Mouse (Mus musculus): ENCODE measurements at regions not wholly inside any gene's neighbourhood (a gene's known extent, or its start where the extent isn't known, plus 50 kb on each side); places are given as distances from the start of the nearest gene placed in this dataset.

DNA sequence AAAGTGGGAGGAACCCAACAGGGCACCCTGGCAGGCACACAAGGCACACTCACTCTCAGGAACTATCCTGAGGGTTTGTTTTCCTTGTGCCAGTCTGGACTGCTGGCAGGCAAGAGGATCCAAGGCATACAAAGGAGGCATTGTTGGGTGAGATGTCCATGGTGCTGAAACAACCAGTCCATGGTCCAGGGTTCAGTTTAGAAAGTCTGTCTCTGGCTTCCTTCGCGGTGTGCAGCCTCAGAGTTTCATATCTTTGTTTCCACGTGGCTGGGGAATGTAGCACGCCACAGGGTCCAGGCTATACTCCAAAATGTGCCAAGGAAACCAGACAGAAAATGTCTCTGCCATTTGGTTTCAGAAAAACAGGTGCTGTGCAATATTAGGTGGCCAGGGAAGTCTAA, 122.6 kb downstream of the Cbln1 start:
- no peak overlapping the region for H3K27ac ChIP-seq (ENCODE audit: control insufficient read depth, low read depth, low read length)
- no peaks in the 10 kb centered on the region for H3K79me2 ChIP-seq (ENCODE audit: control insufficient read depth, insufficient read depth, low read length, poor library complexity)
- H3K4me1 ChIP-seq (ENCODE audit: control insufficient read depth in 1 of 2, insufficient read depth in 2 of 2, low read length in 2 of 2) = no peaks in the 10 kb centered on the region
- no peaks in the 10 kb centered on the region for H3K36me3 ChIP-seq (ENCODE audit: control insufficient read depth in 1 of 2, insufficient read depth in 2 of 2, low read length in 2 of 2)
- no peaks in the 10 kb centered on the region for H3K9me3 ChIP-seq (replicated peaks; ENCODE audit: insufficient read depth, low read length)
- H3K9ac ChIP-seq (ENCODE audit: control insufficient read depth, low read depth, low read length, poor library complexity, severe bottlenecking) = no peak overlapping the region
- no peak overlapping the region for H3K4me3 ChIP-seq (ENCODE audit: control insufficient read depth in 1 of 2, insufficient read depth in 1 of 2, low read depth in 2 of 2, low read length in 2 of 2)
- no peak for TF ChIP-seq SIN3A (IDR thresholded peaks at IDR 0.05; ENCODE audit: low read length)
- no peak for TF ChIP-seq ZC3H11A (IDR thresholded peaks at IDR 0.05; ENCODE audit: low read depth, low read length)
- no peak for TF ChIP-seq HCFC1 (IDR thresholded peaks at IDR 0.05; ENCODE audit: low read depth, low read length)
- no peak for TF ChIP-seq MYB (IDR thresholded peaks at IDR 0.05; ENCODE audit: low read depth, low read length)
- no peak for TF ChIP-seq CTCF (IDR thresholded peaks at IDR 0.05 in 2 of 3, conservative IDR thresholded peaks at IDR 0.05 in 1 of 3; ENCODE audit: control insufficient read depth in 1 of 3, insufficient read depth in 1 of 3, low read depth in 2 of 3, low read length in 3 of 3, poor library complexity in 1 of 3, severe bottlenecking in 1 of 3)
- TF ChIP-seq CHD1 (IDR thresholded peaks at IDR 0.05; ENCODE audit: low read depth, low read length) = no peak
- no peak for TF ChIP-seq USF2 (IDR thresholded peaks at IDR 0.05; ENCODE audit: borderline replicate concordance in 1 of 2, insufficient read depth in 1 of 2, low read depth in 1 of 2, low read length in 2 of 2)
- no peak for TF ChIP-seq BHLHE40 (IDR thresholded peaks at IDR 0.05; ENCODE audit: borderline replicate concordance, low read depth, low read length)
- no peak for TF ChIP-seq E2F4 (IDR thresholded peaks at IDR 0.05; ENCODE audit: borderline replicate concordance, low read depth, low read length)
- TF ChIP-seq UBTF (IDR thresholded peaks at IDR 0.05; ENCODE audit: borderline replicate concordance, insufficient read depth, low read depth, low read length) = no peak
- TF ChIP-seq POLR2AphosphoS5 (IDR thresholded peaks at IDR 0.05; ENCODE audit: borderline replicate concordance, low read depth, low read length) = no peak
- no peak for TF ChIP-seq EP300 (IDR thresholded peaks at IDR 0.05; ENCODE audit: low read depth in 1 of 2, low read length in 2 of 2)
- TF ChIP-seq GATA1 (IDR thresholded peaks at IDR 0.05; ENCODE audit: low read depth, low read length) = no peak
- no peak for TF ChIP-seq TCF12 (IDR thresholded peaks at IDR 0.05; ENCODE audit: low read depth, low read length)
- no peaks in the 10 kb centered on the region for H3K27me3 ChIP-seq (ENCODE audit: control insufficient read depth in 1 of 2, insufficient read depth in 2 of 2, low read length in 2 of 2)
- no peak for DNase-seq (ENCODE audit: low read depth, low spot score)

GRCm38 (mm10) chr8:87329371-87329770, 143.0 kb downstream of the Cbln1 start:
- no peak for TF ChIP-seq ZKSCAN1 (IDR thresholded peaks at IDR 0.05; ENCODE audit: low read depth, low read length)
- Histone ChIP-seq H3K36me3 (ENCODE audit: control insufficient read depth in 1 of 2, insufficient read depth in 2 of 2, low read length in 2 of 2) (no peaks in the 10 kb centered on the region), H3K27ac (ENCODE audit: control insufficient read depth, low read depth, low read length) (no peak overlapping the region), H3K4me1 (ENCODE audit: control insufficient read depth in 1 of 2, insufficient read depth in 2 of 2, low read length in 2 of 2) (no peaks in the 10 kb centered on the region), H3K9ac (ENCODE audit: control insufficient read depth, low read depth, low read length, poor library complexity, severe bottlenecking) (no peak overlapping the region), H3K9me3 (replicated peaks; ENCODE audit: insufficient read depth, low read length) (no peaks in the 10 kb centered on the region), H3K27me3 (ENCODE audit: control insufficient read depth in 1 of 2, insufficient read depth in 2 of 2, low read length in 2 of 2) (no peaks in the 10 kb centered on the region), H3K79me2 (ENCODE audit: control insufficient read depth, insufficient read depth, low read length, poor library complexity) (no peaks in the 10 kb centered on the region), H3K4me3 (ENCODE audit: control insufficient read depth in 1 of 2, insufficient read depth in 1 of 2, low read depth in 2 of 2, low read length in 2 of 2) (no peak overlapping the region)
- no peak for DNase-seq (ENCODE audit: low read depth, low spot score)

DNA sequence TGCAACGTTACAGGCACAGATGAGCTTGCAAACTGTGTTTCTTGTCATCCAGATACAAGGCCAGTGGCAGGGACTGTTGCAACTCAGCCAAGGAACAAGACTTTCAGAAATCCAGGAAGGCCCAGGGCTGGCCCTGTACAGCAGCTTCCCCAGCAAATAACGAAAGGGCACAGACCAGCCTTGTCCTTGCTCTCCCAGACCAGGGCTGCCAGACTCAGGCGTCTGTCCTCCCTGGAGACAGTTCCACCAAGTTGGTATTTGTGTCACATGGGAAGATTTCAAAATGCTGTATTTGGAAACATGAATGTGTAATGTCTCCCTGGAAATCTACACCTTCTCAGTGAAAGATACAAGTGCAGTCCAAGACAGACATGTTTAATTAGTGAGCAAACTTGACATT, 157.8 kb downstream of the Cbln1 start:
- Histone ChIP-seq H3K9me3 (replicated peaks; ENCODE audit: insufficient read depth, low read length) (no peaks in the 10 kb centered on the region), H3K79me2 (ENCODE audit: control insufficient read depth, insufficient read depth, low read length, poor library complexity) (no peaks in the 10 kb centered on the region)

More for the DNA sequence above, 157.8 kb downstream of the Cbln1 start:
- Histone ChIP-seq H3K9ac (ENCODE audit: control insufficient read depth, low read depth, low read length, poor library complexity, severe bottlenecking) (no peak overlapping the region), H3K4me3 (ENCODE audit: control insufficient read depth in 1 of 2, insufficient read depth in 1 of 2, low read depth in 2 of 2, low read length in 2 of 2) (no peak overlapping the region), H3K27ac (ENCODE audit: control insufficient read depth, low read depth, low read length) (no peak overlapping the region), H3K36me3 (ENCODE audit: control insufficient read depth in 1 of 2, insufficient read depth in 2 of 2, low read length in 2 of 2) (no peaks in the 10 kb centered on the region), H3K4me1 (ENCODE audit: control insufficient read depth in 1 of 2, insufficient read depth in 2 of 2, low read length in 2 of 2) (no peaks in the 10 kb centered on the region), H3K27me3 (ENCODE audit: control insufficient read depth in 1 of 2, insufficient read depth in 2 of 2, low read length in 2 of 2) (no peaks in the 10 kb centered on the region)
- no peak for DNase-seq (ENCODE audit: low read depth, low spot score)
- TF ChIP-seq HCFC1 (IDR thresholded peaks at IDR 0.05; ENCODE audit: low read depth, low read length) (no peak), MEF2A (IDR thresholded peaks at IDR 0.05; ENCODE audit: extremely low read depth, insufficient replicate concordance, low read depth, low read length, poor library complexity, severe bottlenecking) (no peak), ZMIZ1 (IDR thresholded peaks at IDR 0.05; ENCODE audit: low read depth, low read length) (no peak), TCF12 (IDR thresholded peaks at IDR 0.05; ENCODE audit: low read depth, low read length) (no peak), POLR2AphosphoS5 (IDR thresholded peaks at IDR 0.05; ENCODE audit: borderline replicate concordance, low read depth, low read length) (no peak), SIN3A (IDR thresholded peaks at IDR 0.05; ENCODE audit: low read length) (no peak), CHD1 (IDR thresholded peaks at IDR 0.05; ENCODE audit: low read depth, low read length) (no peak), MAZ (IDR thresholded peaks at IDR 0.05; ENCODE audit: low read depth, low read length) (no peak), ETS1 (IDR thresholded peaks at IDR 0.05; ENCODE audit: low read depth, low read length) (no peak), BHLHE40 (IDR thresholded peaks at IDR 0.05; ENCODE audit: borderline replicate concordance, low read depth, low read length) (no peak), USF2 (IDR thresholded peaks at IDR 0.05; ENCODE audit: borderline replicate concordance in 1 of 2, insufficient read depth in 1 of 2, low read depth in 1 of 2, low read length in 2 of 2) (no peak), EP300 (IDR thresholded peaks at IDR 0.05; ENCODE audit: low read depth in 1 of 2, low read length in 2 of 2) (no peak)
